Mouse (Mus musculus): Measurements from ENCODE around the gene Ttn. TPM values are rescaled to one million over a fixed set of nuclear protein-coding genes. Genes with fewer than 3 reads are reported as not detected.

Ttn gene
- polyA plus RNA-seq, 1 experiment from 2014 or later, result 0.22 TPM

- H3K4me2 ChIP-seq (ENCODE audit: low read length), result no peak overlapping the region
- no peak overlapping the region for H3K9ac ChIP-seq (replicated peaks; ENCODE audit: low read depth, low read length)
- H3K27me3 ChIP-seq (replicated peaks; ENCODE audit: control insufficient read depth, insufficient read depth, low read length), result no peaks in the 10 kb centered on the region
- no peaks in the 10 kb centered on the region for H3K4me1 ChIP-seq (replicated peaks; ENCODE audit: control insufficient read depth, insufficient read depth, low read length)
- H3K27ac ChIP-seq (ENCODE audit: low read length), result no peak overlapping the region
- H3K9me3 ChIP-seq (ENCODE audit: control insufficient read depth, low read length), result no peaks in the 10 kb centered on the region
- no peaks in the 10 kb centered on the region for H3K36me3 ChIP-seq (ENCODE audit: control insufficient read depth, insufficient read depth)
- ATAC-seq, result no peak
- H3K4me3 ChIP-seq (replicated peaks; ENCODE audit: low read length), result no peak overlapping the region
Observed at GRCm38 (mm10) chr2:76820472-76820871, 161.9 kb downstream of the Ttn start.

- H3K36me3 ChIP-seq (ENCODE audit: control insufficient read depth, insufficient read depth), result no peaks in the 10 kb centered on the region
- H3K4me1 ChIP-seq (replicated peaks; ENCODE audit: control insufficient read depth, insufficient read depth, low read length), result no peaks in the 10 kb centered on the region
- no peak overlapping the region for H3K4me2 ChIP-seq (ENCODE audit: low read length)
- H3K27ac ChIP-seq (ENCODE audit: low read length), result no peak overlapping the region
- H3K9me3 ChIP-seq (ENCODE audit: control insufficient read depth, low read length), result no peaks in the 10 kb centered on the region
- no peak overlapping the region for H3K4me3 ChIP-seq (replicated peaks; ENCODE audit: low read length)
- 4% methylated on average over 2 of the region's 2 CpGs for WGBS
- no peak for ATAC-seq
- H3K9ac ChIP-seq (replicated peaks; ENCODE audit: low read depth, low read length), result no peak overlapping the region
- H3K27me3 ChIP-seq (replicated peaks; ENCODE audit: control insufficient read depth, insufficient read depth, low read length), result no peaks in the 10 kb centered on the region
Observed at GRCm38 (mm10) chr2:76817796-76818195, 164.6 kb downstream of the Ttn start.

- 91% methylated on average over 20 of the region's 20 CpGs for WGBS
Observed at GRCm38 (mm10) chr2:76814048-76814817, 168.1 kb downstream of the Ttn start.

GRCm38 (mm10) chr2:76811160-76811559 is 171.2 kb downstream of the Ttn start:
- Histone ChIP-seq H3K9me3 (ENCODE audit: control insufficient read depth, low read length) (no peaks in the 10 kb centered on the region), H3K4me1 (replicated peaks; ENCODE audit: control insufficient read depth, insufficient read depth, low read length) (no peaks in the 10 kb centered on the region), H3K27me3 (replicated peaks; ENCODE audit: control insufficient read depth, insufficient read depth, low read length) (no peaks in the 10 kb centered on the region), H3K9ac (replicated peaks; ENCODE audit: low read depth, low read length) (no peak overlapping the region), H3K4me2 (ENCODE audit: low read length) (no peak overlapping the region), H3K27ac (ENCODE audit: low read length) (no peak overlapping the region), H3K36me3 (ENCODE audit: control insufficient read depth, insufficient read depth) (no peaks in the 10 kb centered on the region), H3K4me3 (replicated peaks; ENCODE audit: low read length) (no peak overlapping the region)
- 96% methylated on average over 17 of the region's 17 CpGs for WGBS
- no peak for ATAC-seq

More at GRCm38 (mm10) chr2:76814048-76814817, 168.1 kb downstream of the Ttn start:
- no peak overlapping the region for H3K27ac ChIP-seq (ENCODE audit: low read length)
- H3K9ac ChIP-seq (replicated peaks; ENCODE audit: low read depth, low read length), result no peak overlapping the region
- no peaks in the 10 kb centered on the region for H3K9me3 ChIP-seq (ENCODE audit: control insufficient read depth, low read length)
- H3K27me3 ChIP-seq (replicated peaks; ENCODE audit: control insufficient read depth, insufficient read depth, low read length), result no peaks in the 10 kb centered on the region
- no peak overlapping the region for H3K4me2 ChIP-seq (ENCODE audit: low read length)
- H3K4me3 ChIP-seq (replicated peaks; ENCODE audit: low read length), result no peak overlapping the region
- no peaks in the 10 kb centered on the region for H3K4me1 ChIP-seq (replicated peaks; ENCODE audit: control insufficient read depth, insufficient read depth, low read length)
- ATAC-seq, result no peak
- no peaks in the 10 kb centered on the region for H3K36me3 ChIP-seq (ENCODE audit: control insufficient read depth, insufficient read depth)

GRCm38 (mm10) chr2:76808334-76808733 is 174.0 kb downstream of the Ttn start:
- H3K4me3 ChIP-seq (replicated peaks; ENCODE audit: low read length), result no peak overlapping the region
- H3K9me3 ChIP-seq (ENCODE audit: control insufficient read depth, low read length), result no peaks in the 10 kb centered on the region
- ATAC-seq, result no peak
- H3K4me2 ChIP-seq (ENCODE audit: low read length), result no peak overlapping the region
- no peak overlapping the region for H3K9ac ChIP-seq (replicated peaks; ENCODE audit: low read depth, low read length)
- no peaks in the 10 kb centered on the region for H3K36me3 ChIP-seq (ENCODE audit: control insufficient read depth, insufficient read depth)
- WGBS, result 96% methylated on average over 10 of the region's 10 CpGs
- no peak overlapping the region for H3K27ac ChIP-seq (ENCODE audit: low read length)
- no peaks in the 10 kb centered on the region for H3K4me1 ChIP-seq (replicated peaks; ENCODE audit: control insufficient read depth, insufficient read depth, low read length)
- no peaks in the 10 kb centered on the region for H3K27me3 ChIP-seq (replicated peaks; ENCODE audit: control insufficient read depth, insufficient read depth, low read length)

- Histone ChIP-seq H3K27me3 (replicated peaks; ENCODE audit: control insufficient read depth, insufficient read depth, low read length) (no peaks in the 10 kb centered on the region), H3K36me3 (ENCODE audit: control insufficient read depth, insufficient read depth) (no peaks in the 10 kb centered on the region), H3K4me3 (replicated peaks; ENCODE audit: low read length) (no peak overlapping the region), H3K4me2 (ENCODE audit: low read length) (no peak overlapping the region), H3K9ac (replicated peaks; ENCODE audit: low read depth, low read length) (no peak overlapping the region), H3K9me3 (ENCODE audit: control insufficient read depth, low read length) (no peaks in the 10 kb centered on the region), H3K27ac (ENCODE audit: low read length) (no peak overlapping the region), H3K4me1 (replicated peaks; ENCODE audit: control insufficient read depth, insufficient read depth, low read length) (no peaks in the 10 kb centered on the region)
- ATAC-seq, result no peak
- WGBS, result 90% methylated on average over 7 of the region's 7 CpGs
Observed at GRCm38 (mm10) chr2:76807284-76807683, 175.1 kb downstream of the Ttn start.

GRCm38 (mm10) chr2:76806861-76807260 is 175.5 kb downstream of the Ttn start:
- no peak overlapping the region for H3K27ac ChIP-seq (ENCODE audit: low read length)
- no peak overlapping the region for H3K9ac ChIP-seq (replicated peaks; ENCODE audit: low read depth, low read length)
- no peak for ATAC-seq
- H3K9me3 ChIP-seq (ENCODE audit: control insufficient read depth, low read length), result no peaks in the 10 kb centered on the region
- no peaks in the 10 kb centered on the region for H3K27me3 ChIP-seq (replicated peaks; ENCODE audit: control insufficient read depth, insufficient read depth, low read length)
- 76% methylated on average over 9 of the region's 9 CpGs for WGBS
- H3K4me3 ChIP-seq (replicated peaks; ENCODE audit: low read length), result no peak overlapping the region
- H3K36me3 ChIP-seq (ENCODE audit: control insufficient read depth, insufficient read depth), result no peaks in the 10 kb centered on the region
- no peaks in the 10 kb centered on the region for H3K4me1 ChIP-seq (replicated peaks; ENCODE audit: control insufficient read depth, insufficient read depth, low read length)
- H3K4me2 ChIP-seq (ENCODE audit: low read length), result no peak overlapping the region

- no peak overlapping the region for H3K4me2 ChIP-seq (ENCODE audit: low read length)
- H3K27ac ChIP-seq (ENCODE audit: low read length), result no peak overlapping the region
- no peaks in the 10 kb centered on the region for H3K9me3 ChIP-seq (ENCODE audit: control insufficient read depth, low read length)
- H3K4me1 ChIP-seq (replicated peaks; ENCODE audit: control insufficient read depth, insufficient read depth, low read length), result no peaks in the 10 kb centered on the region
- no peak for ATAC-seq
- no peaks in the 10 kb centered on the region for H3K36me3 ChIP-seq (ENCODE audit: control insufficient read depth, insufficient read depth)
- 63% methylated on average over 4 of the region's 4 CpGs for WGBS
- H3K9ac ChIP-seq (replicated peaks; ENCODE audit: low read depth, low read length), result no peak overlapping the region
- H3K27me3 ChIP-seq (replicated peaks; ENCODE audit: control insufficient read depth, insufficient read depth, low read length), result no peaks in the 10 kb centered on the region
- H3K4me3 ChIP-seq (replicated peaks; ENCODE audit: low read length), result no peak overlapping the region
Observed at GRCm38 (mm10) chr2:76806376-76806775, 176.0 kb downstream of the Ttn start.

- H3K4me2 ChIP-seq (ENCODE audit: low read length), result no peak overlapping the region
- H3K27me3 ChIP-seq (replicated peaks; ENCODE audit: control insufficient read depth, insufficient read depth, low read length), result no peaks in the 10 kb centered on the region
- H3K9me3 ChIP-seq (ENCODE audit: control insufficient read depth, low read length), result no peaks in the 10 kb centered on the region
- ATAC-seq, result no peak
- no peaks in the 10 kb centered on the region for H3K36me3 ChIP-seq (ENCODE audit: control insufficient read depth, insufficient read depth)
- no peaks in the 10 kb centered on the region for H3K4me1 ChIP-seq (replicated peaks; ENCODE audit: control insufficient read depth, insufficient read depth, low read length)
- H3K27ac ChIP-seq (ENCODE audit: low read length), result no peak overlapping the region
- H3K9ac ChIP-seq (replicated peaks; ENCODE audit: low read depth, low read length), result no peak overlapping the region
- 63% methylated on average over 5 of the region's 5 CpGs for WGBS
- H3K4me3 ChIP-seq (replicated peaks; ENCODE audit: low read length), result no peak overlapping the region
Observed at GRCm38 (mm10) chr2:76805191-76805892, 177.0 kb downstream of the Ttn start.
